Mouse (Mus musculus): Measurements from ENCODE around the gene Acot7.

Gene Acot7

DNA sequence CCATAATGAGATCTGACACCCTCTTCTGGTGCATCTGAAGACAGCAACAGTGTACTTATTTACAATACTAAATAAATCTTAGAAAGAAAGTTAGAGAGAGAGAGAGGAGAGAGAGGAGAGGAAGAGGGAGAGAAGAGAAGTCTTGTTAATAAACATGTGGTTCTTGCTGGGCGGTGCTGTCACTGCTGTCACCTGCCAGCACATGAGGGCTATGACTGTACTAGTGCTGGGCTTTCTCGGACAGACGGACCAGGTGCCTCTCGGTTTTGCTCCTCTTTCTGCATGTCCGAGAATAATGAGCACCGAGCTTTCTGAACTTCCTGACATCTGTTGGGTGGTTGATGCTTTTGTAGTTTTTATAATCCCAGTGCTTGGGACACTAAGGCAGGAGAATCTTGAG, 72.7 kb downstream of the Acot7 start:
- DNase-seq, result no peak

DNA sequence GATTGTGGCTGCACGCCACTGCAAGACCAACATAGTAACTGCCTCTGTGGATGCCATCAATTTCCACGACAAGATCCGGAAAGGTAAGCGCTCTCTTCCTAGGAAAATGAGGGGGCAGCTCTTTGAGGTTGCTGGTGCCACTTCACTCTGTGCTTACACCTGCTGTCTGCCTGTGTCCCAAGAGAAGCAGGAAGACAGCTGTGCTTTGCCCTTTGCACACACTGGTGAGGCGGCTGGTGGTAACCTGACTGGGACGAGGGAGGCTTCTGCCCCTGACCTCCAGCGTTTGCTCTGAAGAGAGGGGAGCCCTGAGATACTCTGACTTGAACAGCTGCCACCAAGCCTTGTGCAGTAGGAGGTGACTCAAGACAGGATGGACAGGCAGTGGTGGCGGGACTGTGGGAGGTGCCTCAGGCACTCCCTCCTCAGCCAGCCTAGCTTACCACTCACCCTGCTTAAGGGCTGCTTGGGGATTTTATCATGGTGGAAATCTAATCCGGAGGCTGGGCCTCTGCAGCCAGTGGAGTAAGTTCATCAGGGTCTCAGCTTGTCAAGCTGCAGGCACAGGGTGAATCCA, 75.3 kb downstream of the Acot7 start:
- DNase-seq, result no peak

GRCm38 (mm10) chr4:152257070-152257469, 79.1 kb downstream of the Acot7 start:
- DNase-seq, result peak; percentile 83

DNA sequence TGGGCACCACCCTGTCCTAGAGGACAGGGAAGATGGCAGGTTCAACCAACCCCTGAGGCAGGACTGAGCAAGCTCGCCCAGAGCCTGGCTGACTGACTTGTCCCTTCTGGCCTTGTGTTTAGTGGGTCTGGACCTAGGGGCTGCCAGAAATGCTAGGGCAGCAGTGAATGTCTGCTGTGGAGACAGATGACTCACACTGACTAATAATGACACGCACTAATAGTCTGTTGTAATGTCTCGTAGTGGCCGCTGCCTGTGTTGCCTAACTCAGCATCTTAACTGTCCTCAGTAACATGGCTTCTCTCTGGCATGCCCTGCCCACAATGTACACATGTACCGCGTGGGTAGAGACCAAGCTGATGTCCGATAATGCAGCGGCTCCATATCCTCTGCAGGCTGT, 82.5 kb downstream of the Acot7 start:
- DNase-seq, result no peak

- no peak for DNase-seq
Observed at GRCm38 (mm10) chr4:152262187-152262586, 84.3 kb downstream of the Acot7 start.

GRCm38 (mm10) chr4:152263089-152263488, 85.2 kb downstream of the Acot7 start:
- DNase-seq, result no peak

GRCm38 (mm10) chr4:152263512-152264176, 85.7 kb downstream of the Acot7 start:
- DNase-seq, result no peak

DNA sequence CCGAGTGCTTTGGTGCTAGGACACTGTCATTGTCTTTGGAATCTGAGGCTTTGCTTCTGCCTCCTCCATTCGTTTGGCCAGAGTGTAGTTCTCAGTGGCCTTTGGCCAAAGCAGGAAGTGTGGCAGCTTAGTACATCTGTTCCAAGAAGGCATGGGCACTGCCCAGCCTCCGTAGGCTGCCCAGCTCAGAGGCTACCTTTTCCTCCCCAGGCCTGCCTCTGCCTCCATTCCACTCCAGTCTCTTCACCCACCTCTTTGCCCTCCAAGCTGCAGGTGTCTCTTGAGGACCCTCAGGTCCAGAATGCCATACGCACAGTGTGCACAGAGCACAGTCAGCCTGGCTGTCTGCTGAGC, 86.2 kb downstream of the Acot7 start:
- peak; percentile 71 for DNase-seq

DNA sequence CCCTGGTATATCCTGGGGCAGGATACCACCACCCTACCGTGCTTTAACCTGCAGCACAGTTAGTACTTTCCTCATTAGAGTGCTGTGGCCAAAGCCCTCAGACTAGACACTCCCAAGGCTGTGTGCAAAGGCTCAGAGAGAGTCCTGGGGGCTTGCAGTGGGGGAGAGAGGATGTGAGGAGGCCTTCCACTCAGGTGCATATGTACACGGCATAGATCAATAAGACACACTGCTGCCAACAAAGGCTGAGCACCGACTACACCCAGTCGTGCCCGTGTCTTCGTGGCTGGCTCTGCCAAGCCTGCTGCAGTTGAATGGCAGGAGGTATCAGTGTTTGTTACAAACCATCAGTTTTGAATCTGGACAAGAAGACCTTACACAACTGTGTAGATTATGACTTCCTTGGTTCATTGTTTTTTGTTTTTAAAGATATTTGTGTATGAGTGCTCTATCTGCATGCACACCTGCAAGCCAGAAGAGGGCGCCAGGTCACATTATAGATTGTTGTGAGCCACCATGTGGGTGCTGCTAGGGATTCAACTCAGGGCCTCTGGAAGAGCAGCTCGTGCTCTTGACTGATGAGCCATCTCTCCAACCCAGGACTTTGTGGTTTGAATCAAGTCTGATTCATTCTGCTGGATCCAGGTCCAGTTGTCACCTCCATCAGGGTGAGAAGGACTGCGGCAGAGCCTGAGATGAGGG, 87.1 kb downstream of the Acot7 start:
- no peak for DNase-seq

DNA sequence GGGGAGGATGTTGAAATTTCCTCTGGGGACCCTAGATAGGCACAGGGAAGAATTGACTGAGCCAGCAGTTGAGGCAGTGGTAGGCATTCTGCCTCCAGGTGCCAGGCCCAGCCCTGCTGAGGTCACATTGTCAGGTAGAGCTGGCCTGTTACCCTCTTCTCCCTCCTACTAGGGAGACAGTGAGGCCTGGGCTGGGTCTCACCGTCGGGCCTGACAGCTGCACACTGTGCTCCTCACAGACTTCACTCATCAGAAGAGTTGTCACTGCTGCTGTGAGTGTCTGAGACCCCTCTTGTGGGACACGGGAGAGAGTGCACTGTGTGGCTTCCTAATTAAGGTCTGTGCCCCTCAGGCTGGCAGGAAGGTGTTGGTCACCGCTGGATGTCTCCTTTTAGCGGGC, 87.9 kb downstream of the Acot7 start:
- DNase-seq, result no peak

- peak; percentile 90 for DNase-seq
Observed at GRCm38 (mm10) chr4:152266236-152266895, 88.4 kb downstream of the Acot7 start.

DNA sequence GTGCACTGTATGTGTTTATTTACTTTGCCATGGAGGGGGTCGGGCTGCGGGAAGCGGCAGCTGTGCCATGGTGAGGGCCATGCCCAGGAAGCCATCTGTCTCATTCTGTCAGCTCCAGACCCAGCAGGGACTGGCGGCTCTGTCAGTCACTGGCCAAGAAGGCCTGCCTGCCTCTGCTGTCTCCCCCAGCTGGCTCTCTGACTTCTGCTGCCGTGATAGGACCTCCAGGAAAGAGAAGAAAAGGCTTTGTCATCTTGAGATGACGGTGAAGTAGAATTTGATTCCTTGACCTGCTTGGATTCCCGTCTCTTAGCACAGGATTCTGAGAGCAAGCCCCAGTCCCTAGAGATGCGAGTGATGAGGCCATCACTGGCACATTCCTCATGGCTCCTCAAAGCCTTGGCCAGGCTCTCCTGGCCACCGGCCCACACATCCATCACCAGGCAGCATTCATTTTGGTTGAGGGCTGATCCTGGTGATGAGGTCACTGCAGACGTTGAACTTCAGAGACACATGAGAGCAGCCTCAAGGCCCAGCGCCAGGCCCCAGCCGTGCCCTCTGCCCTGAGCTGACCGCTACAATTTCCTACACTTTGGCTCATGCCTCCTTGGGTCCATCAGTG, 89.9 kb downstream of the Acot7 start:
- DNase-seq, result peak; percentile 88

DNA sequence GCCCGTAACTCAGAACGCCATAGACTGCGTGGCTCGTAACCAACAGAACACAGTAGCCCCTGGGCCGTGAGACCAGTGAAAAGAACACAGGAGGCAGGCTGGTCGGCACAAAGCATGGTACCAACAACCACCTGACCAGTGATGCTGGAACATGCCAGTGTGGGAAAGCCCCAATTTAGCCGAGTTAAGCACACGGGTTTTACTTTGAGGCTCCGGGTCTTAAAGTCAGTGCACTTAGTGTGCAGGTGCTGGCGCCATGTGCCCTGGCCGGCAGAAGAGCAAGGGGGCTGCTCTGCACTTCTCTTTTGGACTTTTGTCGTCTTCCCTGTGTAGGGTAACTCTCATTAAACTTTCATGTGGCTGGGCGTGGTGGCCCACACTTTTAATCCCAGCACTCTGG, 92.0 kb downstream of the Acot7 start:
- DNase-seq, result no peak

- no peak for DNase-seq
Observed at GRCm38 (mm10) chr4:152270599-152270998, 92.7 kb downstream of the Acot7 start.

GRCm38 (mm10) chr4:152271334-152271733, 93.4 kb downstream of the Acot7 start:
- DNase-seq, result no peak

DNA sequence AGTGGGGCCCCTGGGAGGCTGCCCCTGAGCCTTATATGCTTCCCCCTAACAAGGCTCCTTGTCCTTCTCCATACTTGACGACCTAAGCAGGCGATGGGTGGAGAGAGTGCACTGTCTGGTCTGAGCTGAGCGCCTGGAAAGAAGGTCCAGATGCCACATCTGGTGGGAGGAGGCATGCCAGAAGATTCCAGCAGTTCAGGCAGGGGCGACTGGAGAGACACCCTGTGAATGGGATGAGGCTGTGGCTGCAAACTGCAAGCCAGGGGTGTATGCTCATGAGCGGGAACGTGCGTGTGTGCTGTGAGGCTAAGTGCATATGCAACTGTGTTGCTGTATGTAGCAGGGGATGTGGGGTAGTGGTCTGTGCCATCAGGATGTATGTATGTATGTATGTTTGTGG, 94.1 kb downstream of the Acot7 start:
- peak; percentile 54 for DNase-seq

DNA sequence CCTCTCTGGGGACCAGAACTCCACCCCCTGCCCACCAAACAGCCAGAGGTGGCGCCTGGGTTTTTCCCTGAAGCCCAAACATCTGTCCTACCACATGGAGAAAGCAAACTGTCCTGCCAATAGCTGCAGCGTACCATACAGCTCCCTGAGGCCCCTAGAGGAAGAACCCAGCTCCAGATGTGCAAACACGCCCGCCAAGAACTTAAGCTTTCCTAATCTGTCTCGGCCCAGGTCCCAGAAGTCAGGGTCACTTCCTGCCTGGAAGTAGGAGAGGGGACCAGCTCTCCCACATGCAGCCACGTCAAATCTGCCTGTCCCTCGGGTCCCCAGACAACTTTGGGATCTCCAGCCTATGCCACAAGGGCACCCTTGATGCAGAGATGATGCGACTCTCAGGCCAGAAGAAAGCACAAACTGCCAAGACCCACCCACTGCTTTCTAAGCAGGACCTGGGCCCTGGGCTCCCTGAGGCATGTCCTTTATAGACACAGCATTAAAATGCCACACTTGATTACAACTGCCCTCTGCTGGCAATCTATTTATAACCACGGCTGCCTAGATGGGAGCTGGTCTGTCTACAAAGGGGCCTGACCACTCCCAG, 94.6 kb downstream of the Acot7 start:
- DNase-seq, result peak; percentile 62

- no peak for DNase-seq
Observed at GRCm38 (mm10) chr4:152273191-152273590, 95.3 kb downstream of the Acot7 start.

DNA sequence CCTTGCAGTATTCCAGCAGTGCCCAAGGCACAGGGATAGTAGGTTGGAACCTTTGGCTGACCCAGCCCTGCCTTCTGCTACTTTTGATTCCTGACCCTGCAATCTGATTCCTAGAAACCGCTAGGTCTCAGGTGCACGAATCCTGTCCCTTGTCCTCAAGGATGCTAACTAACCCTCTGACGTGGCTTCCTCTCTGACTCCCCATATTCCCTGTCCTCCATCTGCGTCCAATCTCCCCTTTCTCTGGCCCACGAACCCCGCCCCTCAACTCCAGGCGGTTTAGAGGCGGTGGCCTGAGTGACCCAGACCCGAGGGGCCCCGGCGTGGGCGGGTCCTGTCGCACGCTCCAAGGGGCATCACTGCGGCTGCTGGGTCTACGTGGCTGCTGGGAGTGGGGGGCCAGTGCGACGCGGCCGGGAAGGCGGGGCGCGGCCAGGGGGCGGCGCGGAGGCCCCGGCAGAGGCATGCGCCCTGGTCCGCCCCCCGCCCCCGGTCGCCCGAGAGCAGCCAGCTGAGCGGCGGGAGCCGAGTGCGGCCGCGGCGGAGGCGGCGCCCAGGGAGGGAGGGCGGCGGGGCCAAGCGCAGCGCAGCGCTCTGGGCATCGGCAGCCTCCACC, 95.8 kb downstream of the Acot7 start, which contains the start of gene Gpr153:
Gpr153 (plus strand) TSS at position 612 of the 616 bp plus-strand sequence.
- peak; percentile 67 for DNase-seq

GRCm38 (mm10) chr4:152274681-152275131, 96.8 kb downstream of the Acot7 start:
- DNase-seq, result peak; percentile 55

DNA sequence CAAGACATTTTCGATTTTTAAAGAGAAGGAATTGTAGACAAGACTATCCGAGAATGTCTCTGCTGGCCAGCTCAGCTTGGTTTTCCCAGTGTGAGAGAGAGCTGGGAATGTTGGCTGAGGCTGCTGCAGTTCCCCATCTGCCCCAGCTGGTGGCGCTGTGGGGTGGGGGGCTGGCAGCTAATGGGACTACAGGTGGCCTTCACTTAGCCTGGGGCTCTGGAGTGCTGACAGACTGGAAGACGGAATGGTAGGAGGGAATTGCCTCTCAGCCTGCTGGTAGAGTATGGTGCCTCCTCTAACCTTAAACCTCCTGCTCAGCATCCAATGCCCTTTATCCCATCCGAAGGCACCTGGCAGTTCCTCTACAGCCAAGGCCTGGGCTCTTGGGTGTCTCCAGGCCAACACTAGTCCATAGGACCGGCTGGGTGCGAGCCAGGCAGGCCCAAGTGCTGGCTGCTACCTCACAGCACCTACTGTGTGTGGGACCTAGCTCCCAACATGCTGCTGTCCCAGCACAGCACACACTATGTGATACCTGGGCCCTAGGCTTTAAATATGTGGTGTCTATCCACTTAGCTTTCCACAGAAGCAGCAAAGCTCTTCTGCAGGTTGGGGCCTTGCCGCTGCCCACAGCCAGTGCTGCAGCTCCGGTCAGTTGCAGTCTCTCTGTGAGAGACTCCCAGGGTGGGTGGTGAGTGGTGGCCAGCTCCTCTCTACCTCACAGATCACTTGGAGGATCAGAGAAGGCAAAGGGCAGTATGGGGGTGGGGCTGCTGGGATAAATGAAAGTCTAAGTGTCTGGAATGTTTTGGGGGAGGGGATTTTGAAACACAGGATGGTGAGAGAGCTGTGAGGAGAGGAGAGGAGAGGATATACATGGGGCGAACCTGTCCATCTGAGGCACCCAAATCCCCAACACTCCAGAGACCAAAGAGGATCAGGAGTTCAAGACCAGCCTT, 98.7 kb downstream of the Acot7 start:
- peak; percentile 75 for DNase-seq
